Mouse (Mus musculus): ENCODE results near the gene Wdr19. TPM values are rescaled to one million over a fixed set of nuclear protein-coding genes. Genes with fewer than 3 reads are reported as not detected.
"Not testable (repeated sequence)": the region's sequence is repeated elsewhere in the genome, so short reads cannot be mapped to it uniquely, and the experiment has no call there.

Wdr19 gene
- total RNA-seq, 4 experiments from 2014 or later, result 23.2 to 25.4 (median 24.1) TPM

- DNase-seq (ENCODE audit: low spot score in 2 of 2), result no peak
Measured at GRCm38 (mm10) chr5:65298167-65298950, 98.9 kb downstream of the Wdr19 start.

GRCm38 (mm10) chr5:65299623-65300022, 100.1 kb downstream of the Wdr19 start:
- DNase-seq (ENCODE audit: low spot score in 2 of 2), result not testable (repeated sequence)

GRCm38 (mm10) chr5:65300121-65300520, 100.6 kb downstream of the Wdr19 start:
- DNase-seq (ENCODE audit: low spot score in 2 of 2), result no peak

- DNase-seq (ENCODE audit: low spot score in 2 of 2), result peak in 1 of 2 experiments; percentile 25
Measured at GRCm38 (mm10) chr5:65305516-65305915, 106.0 kb downstream of the Wdr19 start.

GRCm38 (mm10) chr5:65308208-65308607, 108.7 kb downstream of the Wdr19 start:
- DNase-seq (ENCODE audit: low spot score in 2 of 2), result no peak

GRCm38 (mm10) chr5:65308866-65309265, 109.4 kb downstream of the Wdr19 start:
- no peak for DNase-seq (ENCODE audit: low spot score in 2 of 2)

Other genes starting within 250 kb of the Wdr19 start
- 1 to 10 TPM; 1.4 to 2.8 (median 2.1) TPM for gene Tlr6, start 239.6 kb upstream of the Wdr19 start, total RNA-seq (2022)
- gene Fam114a1, start 229.6 kb upstream of the Wdr19 start, total RNA-seq (2022), result 10 to 100 TPM in 1 of 4 experiments, 1 to 10 TPM in 3; 4.5 to 10.9 (median 6.7) TPM
- gene Tmem156, start 107.6 kb upstream of the Wdr19 start, total RNA-seq (2022), result 1 to 10 TPM in 1 of 4 experiments, under 1 TPM in 3; 0.62 to 1.5 (median 0.85) TPM
- 10 to 100 TPM; 50.1 to 53.7 (median 52.7) TPM for gene Klhl5, start 92.2 kb upstream of the Wdr19 start, total RNA-seq (2022)
- gene Rfc1, start 136.0 kb downstream of the Wdr19 start, total RNA-seq (2022), result 10 to 100 TPM; 24.6 to 36.2 (median 29.8) TPM
- gene Klb, start 148.6 kb downstream of the Wdr19 start, total RNA-seq (2022), result under 1 TPM; 0.43 to 0.76 (median 0.59) TPM
- gene Rpl9, start 191.7 kb downstream of the Wdr19 start, total RNA-seq (2022), result 100 to 1,000 TPM; 695 to 839 (median 753) TPM
- 10 to 100 TPM; 29.3 to 36.6 (median 33.2) TPM for gene Lias, start 191.8 kb downstream of the Wdr19 start, total RNA-seq (2022)
- gene Ugdh, start 236.3 kb downstream of the Wdr19 start, total RNA-seq (2022), result 10 to 100 TPM; 33.8 to 41.4 (median 35.8) TPM